Mouse (Mus musculus): ENCODE measurements around the gene Olfr830.
"Not testable (repeated sequence)": the region's sequence is repeated elsewhere in the genome, so short reads cannot be mapped to it uniquely, and the experiment has no call there.

Gene Olfr830

GRCm38 (mm10) chr9:18874393-18874792, at the start of gene Olfr830:
Gene Olfr830, plus strand, starts transcription at chr9:18874693.
- DNase-seq, result no peak

DNA sequence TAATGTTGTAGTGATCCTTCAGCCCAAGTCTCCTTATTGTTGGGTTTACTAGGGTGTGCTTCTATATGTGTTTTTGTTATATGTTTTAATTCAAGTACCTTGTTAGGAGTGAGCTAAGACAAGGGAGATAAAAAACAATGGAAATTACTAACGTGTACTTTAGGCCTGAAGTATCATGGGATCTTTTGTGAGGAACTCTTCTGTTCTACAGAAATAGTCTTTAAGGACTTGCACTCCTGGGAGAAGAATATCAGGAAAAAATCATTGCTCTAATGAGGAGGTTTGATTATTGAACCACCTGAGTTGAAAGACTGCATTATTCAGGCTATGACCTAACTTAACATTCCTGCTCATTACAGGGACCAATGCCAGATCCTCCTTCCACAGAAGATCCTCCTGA, 19.9 kb upstream of the Olfr830 start, which contains the start of gene Olfr829:
Gene Olfr829 (plus strand): TSS at position 301 of the 400 bp plus-strand sequence.
- DNase-seq, result no peak

DNA sequence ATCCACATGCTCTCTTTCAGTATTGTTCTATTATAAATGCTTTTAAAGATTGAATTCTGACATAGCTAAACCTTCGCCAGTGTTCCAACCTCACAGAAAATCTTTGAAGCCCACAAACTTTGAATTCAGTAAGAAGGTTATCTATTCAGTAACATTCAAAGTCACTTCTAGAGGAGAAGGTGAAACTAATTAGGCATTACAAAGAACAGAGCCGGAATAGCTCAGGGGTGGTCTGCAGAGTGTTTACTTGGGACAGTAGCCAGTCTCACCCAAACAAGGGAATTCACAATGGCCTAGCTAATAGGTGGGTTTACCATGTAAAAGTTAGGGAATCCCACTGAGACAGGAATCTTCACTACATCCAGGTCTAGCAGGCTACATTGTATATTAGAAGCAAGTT, 33.2 kb downstream of the Olfr830 start:
- not testable (repeated sequence) for DNase-seq

DNA sequence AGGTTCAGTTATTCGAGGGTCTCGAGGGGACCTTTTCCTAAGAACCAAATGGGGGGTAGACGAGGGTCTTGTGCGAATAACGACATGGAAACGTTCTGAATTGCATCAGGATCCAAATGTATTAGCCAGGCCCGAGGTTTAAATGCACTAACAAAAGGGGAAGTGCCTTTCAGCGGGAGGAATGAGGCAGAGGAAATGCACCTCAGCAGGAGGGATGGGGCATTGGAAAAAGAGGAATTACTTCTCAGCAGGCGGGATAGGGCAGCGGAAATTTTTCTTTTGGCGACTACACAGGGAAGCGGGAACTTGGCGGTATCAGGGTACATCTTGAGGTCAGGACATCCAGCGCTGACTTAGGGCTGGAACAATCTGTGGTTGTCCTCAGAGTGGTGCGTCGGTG, 53.4 kb downstream of the Olfr830 start:
- DNase-seq, result not testable (repeated sequence)

Measured in liver (tissue).